8 mouse cellular contexts compared by ENCODE assay signal in the genomic region with DNA sequence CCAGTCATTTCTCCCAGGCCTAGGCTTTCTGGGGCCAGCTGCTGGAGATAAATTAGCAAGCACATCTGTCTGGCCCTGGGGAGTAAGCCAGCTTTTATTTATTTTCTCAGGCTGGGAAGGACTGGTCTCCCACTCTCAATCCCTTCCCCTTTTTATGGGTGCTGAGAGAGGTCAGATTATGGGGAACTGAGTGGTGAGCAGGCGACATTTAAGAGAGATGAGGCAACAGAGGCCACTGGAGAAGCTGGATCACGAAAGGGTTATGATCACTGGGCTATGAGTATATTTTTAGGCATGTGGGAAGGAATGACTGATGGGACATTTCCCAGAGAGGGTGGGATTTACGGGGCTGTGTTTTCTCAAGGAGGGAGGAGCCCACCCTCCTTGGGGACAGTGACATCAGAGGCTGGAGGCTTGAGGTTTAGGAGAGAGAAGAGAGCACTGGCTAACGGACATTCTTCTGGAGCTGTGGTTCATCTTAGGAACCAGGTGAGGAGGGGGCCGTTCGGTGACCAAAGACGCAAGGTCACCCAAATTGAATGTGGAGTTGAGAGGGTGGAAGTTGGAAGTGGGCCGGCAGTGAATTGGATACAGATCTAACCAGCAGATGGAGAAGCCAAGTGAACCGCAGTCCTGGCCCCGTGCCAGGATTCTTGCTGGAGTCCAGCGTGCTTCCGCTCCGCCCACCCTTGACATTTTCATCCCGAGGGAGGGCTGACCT.
DNase-seq lines count a peak whose midpoint lies in the region; ATAC-seq and TF ChIP-seq lines count a peak whose summit lies in the region.

No protein-coding gene starts in this region.

- no peaks in the 10 kb centered on the region for H3K36me3 ChIP-seq in E14TG2a.4 (ENCODE audit: insufficient read depth, low read length)
- no peaks in the 10 kb centered on the region; the same call in 1 of the 2 replicates for H3K36me3 ChIP-seq in embryonic facial prominence, embryonic 13.5 days
- 0 out of 2 replicates have a peak, but pooled peaks cover 4% of the 10 kb centered on the region for H3K36me3 ChIP-seq in heart, embryonic 14.5 days (ENCODE audit: control insufficient read depth, insufficient read depth, low read length)

- no peaks in the 10 kb centered on the region for H3K27me3 ChIP-seq in E14TG2a.4 (ENCODE audit: insufficient read depth, low read length)
- no peaks in the 10 kb centered on the region for H3K27me3 ChIP-seq in embryonic facial prominence, embryonic 13.5 days
- H3K27me3 ChIP-seq in heart, embryonic 14.5 days (ENCODE audit: control insufficient read depth, insufficient read depth, low read length), result no peaks in the 10 kb centered on the region

- peak overlapping the region; percentile 3; the same call in 1 of the 2 replicates for H3K4me3 ChIP-seq in E14TG2a.4 (replicated peaks; ENCODE audit: low read length)
- H3K4me3 ChIP-seq in embryonic facial prominence, embryonic 13.5 days, result peak overlapping the region; percentile 8; the same call in 1 of the 2 replicates
- peak overlapping the region; percentile 25 to 36 for H3K4me3 ChIP-seq in heart, embryonic 14.5 days (ENCODE audit: control insufficient read depth in 1 of 2, insufficient read depth in 1 of 2, low read depth in 1 of 2, low read length in 2 of 2)
- peak overlapping the region; percentile 0 for H3K4me3 ChIP-seq in lung, adult 2 months (replicated peaks; ENCODE audit: extremely low read depth, low read depth, low read length)

- peaks cover 56% of the 10 kb centered on the region for H3K4me1 ChIP-seq in E14TG2a.4 (replicated peaks; ENCODE audit: low read depth, low read length)
- peaks cover 82% of the 10 kb centered on the region for H3K4me1 ChIP-seq in embryonic facial prominence, embryonic 13.5 days
- H3K4me1 ChIP-seq in heart, embryonic 14.5 days (ENCODE audit: control insufficient read depth in 2 of 2, insufficient read depth in 2 of 2, low read length in 2 of 2), result peaks cover 28 to 34% of the 10 kb centered on the region in 2 experiments
- 0 out of 2 replicates have a peak, but pooled peaks cover 5% of the 10 kb centered on the region for H3K4me1 ChIP-seq in lung, adult 2 months (ENCODE audit: control insufficient read depth, insufficient read depth, low read length)

- TF ChIP-seq CTCF in E14TG2a.4 (conservative IDR thresholded peaks at IDR 0.05; ENCODE audit: low read length), result no peak
- no peak for TF ChIP-seq CTCF in lung, adult 2 months (IDR thresholded peaks at IDR 0.05; ENCODE audit: insufficient read depth, low read length)

- H3K4me2 ChIP-seq in embryonic facial prominence, embryonic 13.5 days, result peak overlapping the region; percentile 42
- H3K4me2 ChIP-seq in heart, embryonic 14.5 days (ENCODE audit: low read length), result peak overlapping the region; percentile 62

- H3K9ac ChIP-seq in embryonic facial prominence, embryonic 13.5 days, result 0 out of 2 replicates have a peak overlapping the region, but pooled peaks have one; percentile 17
- H3K9ac ChIP-seq in heart, embryonic 14.5 days (ENCODE audit: low read length), result peak overlapping the region; percentile 44

- WGBS in embryonic facial prominence, embryonic 13.5 days, result 22% methylated on average over 14 of the region's 14 CpGs
- WGBS in heart, embryonic 14.5 days, result 10% methylated on average over 14 of the region's 14 CpGs
- 7% methylated on average over 14 of the region's 14 CpGs for WGBS in lung, adult 2 months

- TF ChIP-seq POLR2A in lung, adult 2 months (IDR thresholded peaks at IDR 0.05; ENCODE audit: borderline replicate concordance, extremely low read depth, low read depth, low read length), result no peak

- H3K27ac ChIP-seq in embryonic facial prominence, embryonic 13.5 days, result peak overlapping the region; percentile 72
- peak overlapping the region; percentile 88 to 89 for H3K27ac ChIP-seq in heart, embryonic 14.5 days (replicated peaks in 1 of 2; ENCODE audit: control insufficient read depth in 1 of 2, insufficient read depth in 1 of 2, low read depth in 2 of 2, low read length in 2 of 2)

- DNase-seq in adrenal gland, adult 8-10 months, result peak; percentile 90
- DNase-seq in kidney, postnatal 14 days, result peak; percentile 95
- DNase-seq in lung, adult 2 months, result peak; percentile 82
- peak; percentile 42 for DNase-seq in retina, postnatal 7 days (ENCODE audit: low read depth, low spot score)
- no peak for DNase-seq in c-Kit-positive CD71-positive TER-119-positive erythroid progenitor cells, embryonic 14.5 days (ENCODE audit: low spot score)

- ATAC-seq in embryonic facial prominence, embryonic 13.5 days (ENCODE audit: insufficient number of reproducible peaks, insufficient read depth, low FRiP score, low TSS enrichment, low read depth), result 0 out of 2 replicates have a peak, but pooled peaks have one; percentile 23
- peak; percentile 51; the same call in 1 of the 2 replicates for ATAC-seq in heart, embryonic 14.5 days (ENCODE audit: insufficient number of reproducible peaks, insufficient read depth, low FRiP score, low read depth)

- H3K9me3 ChIP-seq in E14TG2a.4 (ENCODE audit: low read length), result no peaks in the 10 kb centered on the region
- no peaks in the 10 kb centered on the region for H3K9me3 ChIP-seq in embryonic facial prominence, embryonic 13.5 days
- H3K9me3 ChIP-seq in heart, embryonic 14.5 days (ENCODE audit: control insufficient read depth, low read length), result no peaks in the 10 kb centered on the region
